Mouse (Mus musculus): ENCODE results near the gene Zfp646. TPM values are rescaled to one million over a fixed set of nuclear protein-coding genes. Genes with fewer than 3 reads are reported as not detected.
"Not testable (repeated sequence)": the region's sequence is repeated elsewhere in the genome, so short reads cannot be mapped to it uniquely, and the experiment has no call there.

The Zfp646 gene
- total RNA-seq, 4 experiments from 2014 or later: 34.5 to 36.5 (median 35.0) TPM

DNA sequence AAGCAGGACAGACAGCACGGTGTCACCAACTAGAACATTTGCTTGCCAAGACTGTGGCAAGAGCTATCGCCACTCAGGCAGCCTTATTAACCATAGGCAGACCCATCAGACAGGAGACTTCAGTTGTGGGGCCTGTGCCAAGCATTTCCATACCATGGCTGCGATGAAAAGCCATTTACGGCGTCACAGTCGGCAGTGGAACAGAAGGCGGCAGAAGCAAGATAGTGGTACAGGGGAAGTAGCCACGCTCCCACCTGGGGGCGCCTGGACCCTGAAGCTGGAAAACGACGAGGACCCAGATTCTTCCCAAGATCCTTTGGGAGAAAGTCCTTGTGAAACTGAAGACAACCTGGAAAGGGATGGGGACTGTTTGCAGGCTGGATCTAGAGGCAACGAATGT is 4.4 kb downstream of the Zfp646 start:
- no peak for DNase-seq (ENCODE audit: low spot score in 2 of 2)

GRCm38 (mm10) chr7:127885951-127886350 is 9.9 kb downstream of the Zfp646 start:
- peak in 1 of 2 experiments; percentile 50 for DNase-seq (ENCODE audit: low spot score in 2 of 2)

GRCm38 (mm10) chr7:127886551-127886950 is 10.5 kb downstream of the Zfp646 start:
- DNase-seq (ENCODE audit: low spot score in 2 of 2): no peak

DNA sequence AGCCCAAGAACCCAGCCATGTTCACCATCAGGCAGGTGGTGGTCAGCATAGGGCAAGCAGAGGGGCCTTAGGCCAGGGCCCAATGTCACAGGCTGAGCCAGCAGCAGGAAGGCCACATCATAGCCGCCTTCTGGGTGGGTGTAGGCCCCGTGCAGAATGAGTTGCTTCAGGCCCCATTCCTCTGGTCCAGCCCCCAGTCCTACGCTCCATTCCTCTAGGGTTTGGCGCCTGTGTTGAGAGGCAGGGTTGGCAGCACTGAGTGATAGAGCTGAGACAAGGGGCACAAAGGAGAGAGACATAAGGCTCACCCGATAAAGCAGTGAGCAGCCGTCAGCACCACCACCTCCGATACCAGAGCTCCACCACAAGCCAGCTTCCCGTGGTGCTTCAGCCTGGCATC is 11.2 kb downstream of the Zfp646 start:
- DNase-seq (ENCODE audit: low spot score in 2 of 2): no peak

- no peak for DNase-seq (ENCODE audit: low spot score in 2 of 2)
These were observed 11.8 kb downstream of the Zfp646 start for GRCm38 (mm10) chr7:127887781-127888180.

GRCm38 (mm10) chr7:127888821-127889220 is 12.8 kb downstream of the Zfp646 start:
- no peak for DNase-seq (ENCODE audit: low spot score in 2 of 2)

DNA sequence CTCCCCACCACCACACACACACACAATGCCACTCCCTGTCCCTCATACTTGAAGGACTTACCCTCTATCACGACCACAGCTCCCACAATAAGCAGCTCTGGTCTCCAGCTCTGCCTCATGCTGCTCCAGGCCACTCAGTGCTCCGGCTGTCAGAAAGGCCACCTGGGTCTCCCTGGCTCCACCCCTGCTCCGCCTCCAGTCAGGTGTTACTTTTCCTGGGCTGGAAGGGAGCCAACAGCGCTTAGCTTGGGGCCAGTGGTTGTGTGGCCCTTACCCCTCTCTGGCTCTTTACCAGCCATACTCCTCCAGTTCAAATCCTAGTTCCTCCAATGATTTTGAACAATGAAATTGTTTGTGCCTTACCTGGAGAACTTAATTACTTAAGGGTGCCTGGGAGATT is 14.8 kb downstream of the Zfp646 start, which contains the start of gene Prss53:
Gene Prss53, minus strand, starts transcription at position 173 of the 400 bp plus-strand sequence.
- DNase-seq (ENCODE audit: low spot score in 2 of 2): no peak

- no peak for DNase-seq (ENCODE audit: low spot score in 2 of 2)
These were observed 18.5 kb downstream of the Zfp646 start for GRCm38 (mm10) chr7:127894480-127894879.

DNA sequence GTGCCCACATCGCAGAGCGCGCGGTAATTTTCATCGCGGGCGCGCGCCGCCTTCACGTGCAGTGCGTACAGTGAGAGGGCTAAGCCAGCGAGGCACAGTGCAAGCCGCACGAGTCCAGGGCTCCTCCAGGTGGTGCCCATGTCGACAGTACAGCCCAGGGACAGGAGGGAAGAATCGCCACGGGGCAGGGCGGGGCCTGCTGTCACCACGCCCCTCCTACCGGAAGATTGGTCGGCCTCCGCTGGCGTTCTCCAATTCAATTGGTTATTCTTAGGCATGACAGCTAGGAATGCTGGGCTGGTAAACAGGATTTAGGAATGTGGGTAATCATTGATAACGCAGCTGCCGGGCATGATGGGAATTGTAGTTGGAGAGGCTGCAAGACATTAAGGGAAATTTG is 19.4 kb downstream of the Zfp646 start, which contains the start of the genes Gm21974 and Vkorc1:
Gene Gm21974, minus strand, starts transcription at position 13 of the 400 bp plus-strand sequence.
Gene Vkorc1, minus strand, starts transcription at position 176 of the 400 bp plus-strand sequence.
- DNase-seq (ENCODE audit: low spot score in 2 of 2): peak; percentile 94 to 95

DNA sequence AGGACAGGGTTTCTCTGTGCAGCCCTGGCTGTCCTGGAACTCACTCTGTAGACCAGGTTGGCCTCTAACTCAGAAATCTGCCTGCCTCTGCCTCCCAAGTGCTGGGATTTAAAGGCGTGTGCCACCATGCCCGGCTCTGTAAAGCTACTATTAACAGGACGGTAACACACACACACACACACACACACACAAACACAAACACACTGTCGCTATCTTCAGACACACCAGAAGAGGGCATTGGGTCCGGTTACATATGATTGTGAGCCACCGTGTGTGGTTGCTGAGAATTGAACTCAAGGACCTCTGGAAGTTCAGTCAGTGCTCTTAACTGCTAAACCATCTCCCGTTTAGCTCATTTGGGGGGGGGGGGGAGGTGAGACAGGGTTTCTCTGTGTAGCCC is 19.9 kb downstream of the Zfp646 start:
- not testable (repeated sequence) for DNase-seq (ENCODE audit: low spot score in 2 of 2)

- peak in 1 of 2 experiments; percentile 51 for DNase-seq (ENCODE audit: low spot score in 2 of 2)
These were observed 20.4 kb downstream of the Zfp646 start for GRCm38 (mm10) chr7:127896384-127896783.

DNA sequence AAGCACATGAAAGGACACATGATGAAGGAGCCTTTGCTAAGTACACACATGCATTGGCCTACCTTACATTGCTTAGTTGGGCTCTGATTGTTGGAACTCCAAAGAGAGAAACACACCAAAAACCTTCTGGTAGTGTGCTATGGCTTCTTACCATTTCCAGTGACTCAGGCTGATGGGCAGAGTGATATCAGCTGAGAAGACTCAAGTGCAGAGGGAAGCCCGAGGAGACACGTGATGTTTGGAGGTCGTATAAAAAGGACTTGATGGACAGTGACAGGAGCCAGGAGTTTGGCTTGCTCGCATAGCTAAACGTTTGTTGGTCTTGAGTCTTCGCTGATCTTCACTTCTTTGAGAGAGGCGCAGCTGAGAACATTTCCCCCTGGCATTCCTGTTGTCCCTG is 21.5 kb downstream of the Zfp646 start:
- DNase-seq (ENCODE audit: low spot score in 2 of 2): no peak

DNA sequence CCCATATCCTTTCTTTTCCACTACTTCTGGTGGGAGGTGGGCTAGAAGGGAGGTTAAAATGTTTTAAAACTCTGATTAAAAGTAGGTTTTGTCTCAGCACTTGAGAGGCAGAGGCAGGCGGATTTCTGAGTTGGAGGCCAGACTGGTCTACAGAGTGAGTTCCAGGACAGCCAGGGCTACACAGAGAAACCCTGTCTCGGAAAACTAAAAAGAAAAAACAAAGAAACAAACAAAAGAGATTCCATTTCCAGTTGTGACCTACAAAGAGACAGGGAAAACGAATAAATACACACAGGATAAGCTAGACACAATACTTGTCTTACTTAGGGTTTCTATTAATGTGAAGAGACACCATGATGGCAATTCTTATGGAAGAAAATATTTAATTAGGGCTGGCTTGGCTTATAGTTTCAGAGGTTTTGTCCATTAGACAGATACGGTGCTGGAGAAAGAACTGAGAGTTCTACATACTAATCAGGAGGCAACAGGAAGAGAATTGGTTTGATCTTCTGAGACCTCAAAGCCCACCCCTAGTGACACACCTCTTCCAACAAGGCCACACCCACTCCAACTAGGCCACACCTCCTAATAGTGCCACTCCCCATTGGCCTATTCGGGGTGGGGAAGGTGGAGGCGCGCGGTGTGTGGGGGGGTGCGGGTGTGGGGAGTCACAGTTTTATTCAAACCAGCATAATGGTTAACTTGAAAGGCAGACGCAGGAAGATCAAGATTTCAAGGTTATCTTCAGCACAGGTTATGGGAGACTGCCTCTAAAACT is 22.3 kb downstream of the Zfp646 start:
- no peak for DNase-seq (ENCODE audit: low spot score in 2 of 2)

DNA sequence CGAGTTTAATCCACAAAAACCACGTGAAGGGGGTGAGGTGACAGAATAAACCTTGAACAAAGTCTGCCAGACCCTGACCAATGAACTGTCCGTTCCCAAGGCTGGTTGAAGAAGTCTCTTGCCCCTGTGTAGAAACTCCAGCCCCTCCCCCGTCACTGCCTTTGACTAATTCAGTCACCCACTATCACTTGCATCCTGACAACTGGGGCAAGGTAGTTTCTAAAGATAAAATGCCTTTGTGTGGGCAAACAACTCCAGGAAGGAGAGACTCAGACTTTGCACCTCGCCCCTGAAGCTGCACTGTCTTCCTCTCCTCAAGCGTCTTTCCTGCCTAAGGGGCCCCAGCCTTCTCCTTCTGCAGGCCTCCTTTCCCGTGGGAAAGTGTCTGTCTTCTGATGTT is 24.0 kb downstream of the Zfp646 start:
- DNase-seq (ENCODE audit: low spot score in 2 of 2): no peak

- DNase-seq (ENCODE audit: low spot score in 2 of 2): no peak
These were observed 25.8 kb downstream of the Zfp646 start for GRCm38 (mm10) chr7:127901772-127902171.

GRCm38 (mm10) chr7:127903971-127904796 is 28.2 kb downstream of the Zfp646 start, which contains the start of gene Bckdk:
Gene Bckdk, plus strand, starts transcription at chr7:127904082.
- DNase-seq (ENCODE audit: low spot score in 2 of 2): peak; percentile 68 to 78

DNA sequence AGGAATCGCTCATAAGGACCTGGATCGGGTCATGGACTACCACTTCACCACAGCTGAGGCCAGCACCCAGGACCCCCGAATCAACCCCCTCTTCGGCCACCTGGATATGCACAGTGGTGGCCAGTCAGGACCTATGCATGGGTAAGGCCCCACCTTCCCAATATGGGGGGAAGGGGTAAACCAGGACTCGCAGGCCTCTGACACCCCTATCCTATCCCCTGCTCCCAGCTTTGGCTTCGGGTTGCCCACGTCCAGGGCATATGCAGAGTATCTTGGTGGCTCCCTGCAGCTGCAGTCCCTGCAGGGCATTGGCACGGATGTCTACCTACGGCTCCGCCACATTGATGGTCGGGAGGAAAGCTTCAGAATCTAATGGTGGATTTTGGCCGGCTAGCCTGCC is 31.9 kb downstream of the Zfp646 start:
- no peak for DNase-seq (ENCODE audit: low spot score in 2 of 2)

DNA sequence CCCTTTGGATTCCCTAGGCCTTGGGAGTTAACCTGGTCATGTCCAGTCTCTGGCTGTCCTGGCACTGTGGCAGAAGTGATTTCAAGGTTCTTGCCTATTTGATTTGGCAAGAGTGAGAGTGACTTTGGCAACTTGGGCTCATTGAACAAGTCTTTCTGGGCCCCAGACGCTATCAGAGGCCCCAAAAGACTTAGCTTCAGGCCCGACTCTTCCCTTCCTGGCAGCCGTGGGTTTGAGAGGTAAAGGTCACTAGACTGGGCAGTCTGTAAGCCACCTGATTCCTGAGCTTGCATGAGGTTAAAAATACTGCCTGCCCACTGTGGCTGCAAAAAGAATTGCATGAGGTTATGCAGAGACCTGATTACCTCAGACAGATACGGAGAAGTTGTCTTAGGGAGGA is 32.6 kb downstream of the Zfp646 start:
- no peak for DNase-seq (ENCODE audit: low spot score in 2 of 2)

- DNase-seq (ENCODE audit: low spot score in 2 of 2): peak; percentile 82 to 84
These were observed 36.3 kb downstream of the Zfp646 start, which contains the start of gene Kat8 for GRCm38 (mm10) chr7:127912190-127912871. Gene Kat8, plus strand, starts transcription at chr7:127912516.

- no peak for DNase-seq (ENCODE audit: low spot score in 2 of 2)
These were observed 36.9 kb downstream of the Zfp646 start for GRCm38 (mm10) chr7:127912938-127913337.

- DNase-seq (ENCODE audit: low spot score in 2 of 2): no peak
These were observed 39.3 kb downstream of the Zfp646 start for GRCm38 (mm10) chr7:127915293-127915692.
